Mouse (Mus musculus) layer of hippocampus, adult 18-20 months (tissue): ENCODE data around the gene Pigk. TPM values are rescaled to one million over a fixed set of nuclear protein-coding genes. Genes with fewer than 3 reads are reported as not detected.

ENCODE experiments used
- DNase-seq, 2 experiments: peaks; one replicate each; pipeline ENCODE4 v3.0.0; 2022; ENCODE audit warnings: low spot score in 2 of 2
- total RNA-seq, 2 experiments: library from RNA; stranded (reverse); gene quantifications; 2 replicates each; pipeline ENCODE4 v1.2.3; 2021

Pigk gene
- total RNA-seq, 2 experiments from 2014 or later: 44.1 to 50.4 TPM

GRCm38 (mm10) chr3:152724446-152724845, 10.5 kb downstream of the Pigk start:
- DNase-seq: peak in 1 of 2 experiments; percentile 55

GRCm38 (mm10) chr3:152728238-152728637, 14.3 kb downstream of the Pigk start:
- no peak for DNase-seq

- DNase-seq: no peak
Observed at GRCm38 (mm10) chr3:152733011-152733410, 19.1 kb downstream of the Pigk start.

- no peak for DNase-seq
Observed at GRCm38 (mm10) chr3:152733513-152733912, 19.6 kb downstream of the Pigk start.

GRCm38 (mm10) chr3:152734100-152734499, 20.2 kb downstream of the Pigk start:
- DNase-seq: no peak

- DNase-seq: no peak
Observed at GRCm38 (mm10) chr3:152735601-152736250, 21.8 kb downstream of the Pigk start.

GRCm38 (mm10) chr3:152744301-152744700, 30.4 kb downstream of the Pigk start:
- no peak for DNase-seq

GRCm38 (mm10) chr3:152745611-152746010, 31.7 kb downstream of the Pigk start:
- no peak for DNase-seq

- no peak for DNase-seq
Observed at GRCm38 (mm10) chr3:152749461-152749871, 35.6 kb downstream of the Pigk start.

- no peak for DNase-seq
Observed at GRCm38 (mm10) chr3:152749881-152750280, 36.0 kb downstream of the Pigk start.

- DNase-seq: no peak
Observed at GRCm38 (mm10) chr3:152752911-152753310, 39.0 kb downstream of the Pigk start.

- no peak for DNase-seq
Observed at GRCm38 (mm10) chr3:152753345-152753744, 39.4 kb downstream of the Pigk start.

GRCm38 (mm10) chr3:152753920-152754764, 40.2 kb downstream of the Pigk start:
- DNase-seq: no peak

GRCm38 (mm10) chr3:152755515-152755914, 41.6 kb downstream of the Pigk start:
- no peak for DNase-seq

GRCm38 (mm10) chr3:152756896-152757295, 43.0 kb downstream of the Pigk start:
- DNase-seq: no peak

- DNase-seq: no peak
Observed at GRCm38 (mm10) chr3:152757464-152758393, 43.8 kb downstream of the Pigk start.

- DNase-seq: no peak
Observed at GRCm38 (mm10) chr3:152758500-152759032, 44.7 kb downstream of the Pigk start.

GRCm38 (mm10) chr3:152761116-152761515, 47.2 kb downstream of the Pigk start:
- peak in 1 of 2 experiments; percentile 84 for DNase-seq

GRCm38 (mm10) chr3:152761661-152762060, 47.8 kb downstream of the Pigk start:
- DNase-seq: peak in 1 of 2 experiments; percentile 37

- DNase-seq: no peak
Observed at GRCm38 (mm10) chr3:152762302-152762701, 48.4 kb downstream of the Pigk start.
